Mouse (Mus musculus) bone marrow, adult 2 months (tissue): ENCODE measurements at regions not wholly inside any gene's neighbourhood (a gene's known extent, or its start where the extent isn't known, plus 50 kb on each side); places are given as distances from the start of the nearest gene placed in this dataset.

Source experiments
- CTCF ChIP-seq: fragments of 200-500 bp; IDR thresholded peaks from 2 replicates; pipeline ENCODE4 v1.5.1; 2011; ENCODE audit warnings: low read length, control low read depth; ENCODE audit not compliant: control insufficient read depth, insufficient read depth
- POLR2A ChIP-seq: fragments of 200-500 bp; IDR thresholded peaks from 2 replicates; pipeline ENCODE4 v1.6.1; 2011; ENCODE audit warnings: low read depth, mild to moderate bottlenecking, control low read depth, low read length, borderline replicate concordance; ENCODE audit not compliant: control insufficient read depth

DNA sequence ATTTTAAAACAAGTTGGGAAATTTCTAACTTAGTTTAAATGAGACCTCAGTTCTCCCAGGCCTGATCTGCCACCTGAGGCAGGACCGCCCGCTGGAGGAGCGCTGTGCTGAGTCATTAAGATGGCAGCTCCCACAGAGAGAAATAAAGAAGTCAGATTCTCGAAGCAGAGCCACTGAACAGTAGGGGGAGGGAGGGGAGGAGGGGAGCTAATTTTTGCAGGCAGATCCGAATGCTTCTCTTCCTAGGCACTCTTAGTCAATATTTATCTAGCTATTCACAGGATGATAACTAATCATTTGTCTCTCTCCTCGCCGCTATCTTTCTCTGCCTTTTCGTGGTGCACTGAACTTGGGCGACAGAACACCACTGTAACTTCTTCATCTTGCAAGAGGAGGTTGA lies 191.4 kb downstream of the Zfp462 start:
- TF ChIP-seq POLR2A (no peak), CTCF (no peak)
